Mouse (Mus musculus) heart, adult 11 months (tissue): ENCODE measurements around the gene Cyp2b9.
"Not testable (repeated sequence)": the region's sequence is repeated elsewhere in the genome, so short reads cannot be mapped to it uniquely, and the experiment has no call there.

Source experiments
- DNase-seq: peaks from one replicate; pipeline ENCODE4 v3.0.0; 2022

Cyp2b9 gene

DNA sequence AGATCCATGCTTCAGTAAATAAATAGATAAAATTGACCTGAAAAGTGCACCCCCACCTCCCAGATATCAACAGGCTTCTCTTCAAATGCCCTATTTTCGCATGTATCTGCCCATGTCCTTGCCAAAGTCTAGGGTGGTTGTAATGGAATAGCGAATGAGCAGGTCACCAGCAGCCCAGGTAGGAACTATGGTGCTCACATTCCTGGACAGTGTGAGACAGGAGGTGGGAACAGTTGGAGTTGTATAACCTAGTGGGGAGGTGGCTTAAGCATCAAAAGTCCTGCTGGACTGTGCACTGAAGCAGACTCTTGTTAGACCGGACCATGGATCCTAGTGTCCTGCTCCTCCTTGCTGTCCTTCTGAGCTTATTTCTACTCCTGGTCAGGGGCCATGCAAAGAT, at the start of gene Cyp2b9:
Gene Cyp2b9 (plus strand): TSS at position 301 of the 400 bp plus-strand sequence.
- not testable (repeated sequence) for DNase-seq

DNA sequence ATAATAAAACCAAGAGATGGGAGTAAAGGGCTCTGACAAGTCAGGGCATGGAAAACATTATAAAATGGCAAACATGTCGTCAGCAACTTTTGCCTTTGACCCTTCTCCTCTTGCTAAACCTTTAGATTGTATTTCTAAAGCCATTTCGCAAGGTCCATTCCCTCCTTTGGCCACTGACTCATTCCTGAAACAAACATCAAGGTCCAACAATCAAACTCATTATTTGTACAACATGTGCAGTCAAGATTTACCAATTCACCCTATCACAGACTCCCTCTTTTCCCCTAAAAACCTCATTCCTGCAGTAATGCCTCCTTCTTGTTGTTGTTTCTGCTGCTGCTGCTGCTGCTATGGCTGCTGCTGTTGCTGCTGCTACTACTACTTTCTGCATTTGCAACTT, 33.6 kb upstream of the Cyp2b9 start:
- DNase-seq: not testable (repeated sequence)

DNA sequence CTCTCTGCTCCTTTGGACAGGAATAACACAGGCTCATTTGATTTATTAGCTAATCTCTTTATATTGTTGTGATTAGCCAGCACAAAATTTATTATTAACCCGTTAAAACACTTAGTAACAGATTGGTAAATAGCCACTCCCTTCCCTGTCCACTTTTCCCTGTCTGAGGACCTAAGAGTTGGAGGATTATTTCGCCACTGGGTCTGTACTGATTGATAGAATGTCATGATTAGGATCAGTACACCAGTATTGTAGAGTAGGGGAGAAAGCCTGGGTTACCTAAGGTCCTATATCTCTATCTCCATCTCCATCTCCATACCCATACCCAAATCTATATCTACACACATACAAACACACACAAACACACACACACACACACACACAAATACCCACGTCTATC, 29.6 kb upstream of the Cyp2b9 start:
- not testable (repeated sequence) for DNase-seq

DNA sequence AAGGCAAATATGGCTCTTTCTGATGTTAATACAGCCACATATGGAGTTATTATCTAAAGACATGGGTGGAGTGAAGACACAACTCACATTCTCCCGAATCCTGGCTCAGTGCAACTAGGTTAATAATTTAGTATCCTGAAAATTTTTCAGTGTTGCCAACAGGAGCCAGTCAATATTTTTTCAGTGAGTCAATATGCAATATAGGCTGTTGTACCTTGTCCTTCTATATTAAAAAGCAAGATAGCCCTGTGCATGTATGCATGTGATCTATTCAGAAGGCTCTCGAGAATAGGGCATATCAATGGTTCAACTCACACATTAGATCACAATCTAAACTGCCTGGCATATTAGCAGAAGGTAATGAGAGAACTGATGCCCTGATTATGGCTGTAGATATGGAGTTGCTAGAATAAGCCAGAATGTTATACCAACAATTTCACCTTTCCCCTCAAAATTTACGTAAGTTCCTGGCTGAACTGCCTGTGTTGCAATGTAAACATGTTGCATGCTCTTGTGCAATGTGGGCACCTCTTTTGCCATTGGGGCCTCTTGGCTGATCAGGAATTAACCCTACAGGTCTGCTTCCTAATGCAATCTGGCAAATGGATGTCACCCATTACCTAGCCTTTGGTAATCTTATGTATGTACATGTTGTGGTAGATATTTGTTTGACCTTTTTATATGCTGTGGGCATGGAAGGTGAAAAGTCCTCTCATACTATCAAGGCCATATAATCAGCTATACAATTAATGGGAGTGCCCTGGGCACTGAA, 4.3 kb upstream of the Cyp2b9 start:
- not testable (repeated sequence) for DNase-seq

DNA sequence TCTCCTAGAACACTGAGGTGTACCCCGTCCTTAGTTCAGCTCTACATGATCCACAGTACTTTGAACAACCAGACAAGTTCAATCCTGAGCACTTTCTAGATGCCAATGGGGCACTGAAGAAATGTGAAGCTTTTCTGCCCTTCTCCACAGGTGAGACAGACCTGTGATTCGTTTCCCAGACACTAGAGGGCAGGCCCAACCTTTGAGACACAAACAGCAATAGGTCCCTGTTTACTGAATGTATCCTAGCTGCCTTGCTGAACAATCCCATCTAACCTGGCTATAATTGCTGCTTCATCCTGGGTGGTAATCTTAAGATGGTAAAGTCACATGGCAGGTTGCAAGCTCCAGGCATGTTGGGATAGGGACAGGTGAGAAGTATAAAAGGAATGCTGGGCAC, 27.9 kb downstream of the Cyp2b9 start:
- DNase-seq: no peak

DNA sequence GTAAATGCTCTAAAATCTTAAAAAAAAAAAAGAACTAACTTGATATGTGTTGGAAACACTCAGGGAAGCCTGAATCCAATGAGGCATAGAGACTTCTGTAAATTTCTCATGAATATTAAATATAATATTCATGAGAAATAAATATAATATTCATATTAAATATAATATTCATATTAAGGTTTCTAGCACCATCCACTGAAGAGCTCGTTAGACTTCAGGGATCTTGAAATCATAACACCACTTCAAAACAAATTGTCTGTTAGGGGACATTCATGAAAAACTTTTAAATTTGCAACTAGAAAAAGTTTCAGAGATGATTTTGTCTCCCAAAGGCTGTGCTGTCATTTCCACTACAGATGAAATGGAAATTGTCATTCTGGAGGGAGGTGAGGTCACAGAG, 86.8 kb downstream of the Cyp2b9 start, which contains the start of gene Vmn1r184:
Gene Vmn1r184 (plus strand): TSS at position 301 of the 400 bp plus-strand sequence.
- DNase-seq: not testable (repeated sequence)
